Mouse (Mus musculus) lung, adult 2 months (tissue): Measurements from ENCODE around the gene Cpne2. TPM values are rescaled to one million over a fixed set of nuclear protein-coding genes. Genes with fewer than 3 reads are reported as not detected.

Experiments
- DNase-seq: peaks from one replicate; pipeline ENCODE4 v3.0.0; 2022
- H3K4me1 ChIP-seq: fragments of 200-500 bp; 2 replicates; pipeline ENCODE4 v1.6.1; 2011; ENCODE audit warnings: low read length; ENCODE audit not compliant: control insufficient read depth, insufficient read depth
- H3K4me3 ChIP-seq: fragments of 200-500 bp; replicated peaks from 2 replicates; pipeline ENCODE3; 2011; ENCODE audit warnings: low read depth, mild to moderate bottlenecking, control low read depth, low read length; ENCODE audit errors: extremely low read depth
- CTCF ChIP-seq: fragments of 200-500 bp; IDR thresholded peaks from 2 replicates; pipeline ENCODE4 v1.5.1; 2011; ENCODE audit warnings: mild to moderate bottlenecking, low read length, control low read depth; ENCODE audit not compliant: insufficient read depth
- POLR2A ChIP-seq: fragments of 200-500 bp; IDR thresholded peaks from 2 replicates; pipeline ENCODE4 v1.6.1; 2011; ENCODE audit warnings: low read depth, mild to moderate bottlenecking, control low read depth, low read length, borderline replicate concordance; ENCODE audit errors: extremely low read depth
- WGBS: fragments of 180-500 bp; shearing (Covaris S2); methylation state at CpG from one replicate; pipeline ENCODE4 v1.1.7; 2018; 5-methylcytosine and 5-hydroxymethylcytosine counted together
- polyA plus RNA-seq: library from polyadenylated mRNA; depleted of rRNA; stranded (reverse); fragments of >200 nt; gene quantifications from 2 replicates; pipeline ENCODE4 v1.2.3, GENCODE M21; 2012; rRNA removed

Gene Cpne2
- polyA plus RNA-seq, 1 experiment = 21.2 TPM

DNA sequence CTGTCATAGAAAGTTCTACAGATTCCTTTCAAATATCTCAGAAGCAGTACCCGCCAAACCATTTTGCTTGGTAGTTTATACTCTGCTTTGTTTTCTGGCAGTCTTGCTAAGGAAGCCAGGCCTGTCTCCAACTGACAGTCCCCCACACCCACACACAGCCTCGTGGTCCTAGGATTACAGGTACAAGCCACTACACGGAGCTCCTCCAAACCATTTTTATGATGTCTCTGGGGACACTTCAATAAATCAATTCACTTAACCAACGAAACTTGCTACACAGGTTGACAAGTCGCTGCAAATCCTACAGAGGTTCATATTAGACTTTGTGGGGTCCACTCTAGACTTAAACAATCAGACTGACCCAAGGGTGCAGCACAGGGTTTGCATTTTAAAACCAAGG is 67.7 kb downstream of the Cpne2 start:
- H3K4me1 ChIP-seq = peaks cover 3% of the 10 kb centered on the region; the same call in 1 of the 2 replicates
- H3K4me3 ChIP-seq = peak overlapping the region; percentile 82
- TF ChIP-seq POLR2A (no peak), CTCF (no peak)
- DNase-seq = no peak
- 9% methylated on average over 5 of the region's 5 CpGs for WGBS

DNA sequence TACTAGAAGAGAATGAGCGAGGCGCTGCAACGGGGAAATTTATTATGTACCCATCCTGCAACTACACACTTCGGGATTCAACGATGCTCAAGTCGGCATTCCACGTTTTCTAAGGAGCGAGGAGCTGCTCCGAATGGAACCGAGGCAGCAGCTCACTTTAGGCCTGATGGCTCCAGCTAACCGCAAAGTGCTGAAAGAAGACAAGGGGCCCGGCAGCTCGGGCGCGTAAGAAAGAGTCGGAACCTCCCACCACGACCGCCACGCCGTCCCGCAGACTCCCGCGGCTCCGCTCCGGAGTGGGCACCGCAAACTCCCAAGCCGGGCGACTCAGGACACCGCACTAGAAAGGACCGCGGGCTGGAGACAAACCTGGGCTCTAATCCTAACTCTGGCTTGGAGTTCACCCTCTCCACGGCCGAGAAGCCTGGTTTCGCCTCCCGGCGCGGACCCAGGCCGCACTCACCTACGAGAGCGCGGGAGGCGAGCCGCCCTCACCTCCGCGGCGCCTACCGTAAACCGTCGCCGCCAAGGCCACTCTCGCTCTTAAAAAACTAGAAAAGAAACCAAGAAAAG is 68.3 kb downstream of the Cpne2 start:
- Histone ChIP-seq H3K4me1 (peaks cover 3% of the 10 kb centered on the region; the same call in 1 of the 2 replicates), H3K4me3 (peak overlapping the region; percentile 82)
- DNase-seq = no peak
- WGBS = under 1% methylated on average over 51 of the region's 51 CpGs
- TF ChIP-seq POLR2A (no peak), CTCF (no peak)

DNA sequence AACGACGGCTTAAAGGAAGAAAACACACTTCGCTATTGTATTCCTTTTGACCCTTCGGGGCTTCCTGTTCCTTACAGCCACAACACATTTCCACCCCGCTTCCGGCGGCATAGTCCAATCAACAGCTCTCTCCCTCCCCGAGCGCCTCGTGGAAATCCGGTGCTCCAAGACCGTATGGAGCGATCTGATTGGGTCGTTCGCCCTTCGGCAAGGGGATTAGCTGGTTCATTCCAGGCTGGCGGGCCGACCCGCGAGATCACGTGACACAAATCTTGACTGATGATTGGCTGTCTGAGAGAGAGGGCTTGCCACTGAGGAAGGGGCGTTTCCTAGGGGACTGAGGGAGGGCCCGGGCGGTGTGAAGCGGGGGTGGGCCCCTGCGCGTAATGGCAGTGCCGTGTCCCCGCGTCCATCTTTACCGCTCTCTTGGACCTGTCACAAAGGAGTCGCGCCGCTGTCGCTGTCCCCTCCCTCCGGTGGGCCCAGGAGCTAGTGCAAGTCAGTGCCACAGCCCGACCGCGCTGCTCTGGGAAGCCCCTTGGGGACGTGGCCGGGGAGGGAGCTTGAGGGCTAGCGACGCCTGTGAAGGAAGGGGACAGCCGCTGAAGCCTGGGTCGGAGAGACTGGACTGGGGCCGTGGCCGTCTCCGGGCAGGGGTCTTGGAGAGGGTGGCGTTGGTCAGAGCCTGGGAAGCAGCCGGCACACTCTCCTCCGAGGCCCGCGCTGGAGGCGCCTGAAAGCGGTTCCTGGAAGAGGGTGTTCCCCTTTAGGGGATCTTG is 69.0 kb downstream of the Cpne2 start, which contains the start of the genes Rspry1 and Fam192a:
Gene Rspry1, plus strand, starts transcription at position 331 of the 779 bp plus-strand sequence.
Gene Fam192a, minus strand, starts transcription at position 391 of the 779 bp plus-strand sequence.
- H3K4me3 ChIP-seq = peak within 1 kb of the TSS; percentile 99
- WGBS = under 1% methylated on average over 55 of the region's 55 CpGs
- TF ChIP-seq CTCF = no peak
- TF ChIP-seq POLR2A = peak; percentile 88
- DNase-seq = peak; percentile 98
- H3K4me1 ChIP-seq = peaks cover 3% of the 10 kb centered on the region; the same call in 1 of the 2 replicates

DNA sequence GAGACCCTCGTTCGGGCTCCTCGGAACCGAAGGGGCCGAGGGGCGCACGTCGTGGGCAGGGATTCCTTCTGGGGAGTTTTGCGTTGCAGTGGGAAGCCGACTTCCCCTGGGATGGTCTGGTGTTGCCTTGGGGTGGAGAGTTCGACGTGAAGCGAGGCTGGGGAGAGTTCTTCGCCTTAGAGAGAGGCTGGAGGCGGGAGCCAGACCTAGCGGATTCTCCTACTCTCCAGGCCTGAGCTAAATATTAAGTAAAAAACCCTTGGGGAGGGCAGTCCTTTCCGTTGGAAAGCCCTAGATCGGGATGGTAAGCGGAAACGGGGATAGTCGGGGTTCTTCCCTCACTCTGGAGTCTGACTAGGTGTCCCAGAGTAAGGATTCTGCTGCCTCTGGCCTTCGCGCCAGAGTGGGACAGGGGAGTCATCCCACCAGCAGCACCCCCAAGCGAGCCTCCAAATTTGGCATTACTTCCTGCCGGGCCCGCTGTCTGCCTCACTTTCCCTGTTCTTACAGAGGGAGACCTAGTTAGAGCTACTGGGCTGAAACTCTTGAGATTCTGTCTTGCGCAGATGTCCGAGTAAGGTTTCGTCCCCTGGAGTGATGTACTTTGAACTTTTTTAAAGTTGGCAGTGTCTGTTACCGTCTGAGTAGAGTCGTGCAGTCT is 69.8 kb downstream of the Cpne2 start:
- TF ChIP-seq POLR2A = no peak
- no peak for TF ChIP-seq CTCF
- H3K4me1 ChIP-seq = peaks cover 3% of the 10 kb centered on the region; the same call in 1 of the 2 replicates
- DNase-seq = peak; percentile 19
- whole genome bisulfite sequencing = 1% methylated on average over 31 of the region's 31 CpGs
- peak overlapping the region; percentile 99 for H3K4me3 ChIP-seq

DNA sequence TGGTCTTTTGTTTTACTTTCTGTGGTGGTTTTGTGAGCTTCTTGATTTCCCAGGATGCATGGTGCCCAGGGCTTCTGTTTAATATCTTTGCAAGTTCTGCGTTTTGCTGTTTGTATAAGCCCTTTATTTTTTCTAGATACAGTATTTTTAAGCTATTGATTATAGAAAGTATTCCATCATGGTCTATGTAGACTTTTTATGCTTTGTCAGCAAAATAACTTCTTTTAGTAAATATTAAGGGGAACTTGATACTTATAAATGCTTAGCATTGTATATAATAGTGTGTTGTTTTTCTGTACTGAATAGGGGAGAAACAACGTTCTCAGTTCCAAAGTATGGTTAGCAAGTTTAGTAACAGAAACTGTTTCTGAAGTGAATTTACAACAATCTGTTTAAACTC is 71.2 kb downstream of the Cpne2 start:
- no peak for DNase-seq
- TF ChIP-seq CTCF (no peak), POLR2A (no peak)
- WGBS = 68% methylated on average over 2 of the region's 2 CpGs

DNA sequence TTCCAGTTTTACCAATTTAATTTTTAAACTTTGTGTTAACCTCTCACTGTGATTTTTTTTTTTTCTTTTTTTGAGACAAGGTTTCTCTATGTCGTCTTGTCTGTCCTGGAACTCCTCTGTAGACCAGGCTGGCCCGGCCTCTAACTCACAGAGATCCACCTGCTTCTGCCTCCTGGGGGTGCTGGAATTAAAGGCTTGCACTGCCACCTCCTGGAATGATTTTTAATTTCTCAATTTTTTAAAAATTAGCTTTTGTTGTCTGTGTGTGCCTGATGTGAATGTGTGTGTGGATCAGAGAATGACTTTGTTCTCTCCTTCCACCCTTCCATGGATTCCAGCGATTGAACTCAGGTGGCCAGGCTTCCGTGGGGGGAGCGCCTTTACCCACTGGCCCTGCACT is 74.3 kb downstream of the Cpne2 start:
- no peak for DNase-seq
- Histone ChIP-seq H3K4me3 (no peak overlapping the region), H3K4me1 (no peaks in the 10 kb centered on the region; the same call in 1 of the 2 replicates)
- WGBS = 92% methylated on average over 5 of the region's 5 CpGs
- TF ChIP-seq POLR2A (no peak), CTCF (no peak)

More for the DNA sequence above, 71.2 kb downstream of the Cpne2 start:
- no peak overlapping the region for H3K4me3 ChIP-seq
- H3K4me1 ChIP-seq = peaks cover 3% of the 10 kb centered on the region; the same call in 1 of the 2 replicates

Other genes with a start within 250 kb of the Cpne2 start
- gene Slc12a3, start 203.8 kb upstream of the Cpne2 start, polyA plus RNA-seq = 0.27 and 0.29 TPM in 2 replicates
- 341 and 489 TPM in 2 replicates for gene Herpud1, start 146.6 kb upstream of the Cpne2 start, polyA plus RNA-seq
- gene Nlrc5, start 98.6 kb upstream of the Cpne2 start, polyA plus RNA-seq = 9.3 and 12.0 TPM in 2 replicates
- gene Rspry1, start 68.9 kb downstream of the Cpne2 start, polyA plus RNA-seq = 5.3 and 7.8 TPM in 2 replicates
- gene Fam192a, start 69.0 kb downstream of the Cpne2 start, polyA plus RNA-seq = 13.6 and 17.1 TPM in 2 replicates
- gene Arl2bp, start 133.6 kb downstream of the Cpne2 start, polyA plus RNA-seq = 104 and 126 TPM in 2 replicates
- 108 and 172 TPM in 2 replicates for gene Pllp, start 163.3 kb downstream of the Cpne2 start, polyA plus RNA-seq
- gene Ccl22, start 212.6 kb downstream of the Cpne2 start, polyA plus RNA-seq = 11.8 and 11.9 TPM in 2 replicates
- gene Cx3cl1, start 239.0 kb downstream of the Cpne2 start, polyA plus RNA-seq = 65.8 and 132 TPM in 2 replicates